Mouse (Mus musculus) spleen, postnatal 10 days (tissue): ENCODE results near the gene Coro2a.
"Not testable (repeated sequence)": the region's sequence is repeated elsewhere in the genome, so short reads cannot be mapped to it uniquely, and the experiment has no call there.

Experiments
- DNase-seq, 2 experiments: peaks; one replicate each; pipeline ENCODE4 v3.0.0; 2021 to 2022; ENCODE audit warnings: low spot score in 2 of 2

Coro2a gene

GRCm38 (mm10) chr4:46613618-46614017 is 11.6 kb upstream of the Coro2a start:
- DNase-seq, result no peak

- peak; percentile 80 to 88 for DNase-seq
Observed at GRCm38 (mm10) chr4:46611181-46611580, 9.2 kb upstream of the Coro2a start.

GRCm38 (mm10) chr4:46607601-46608000 is 5.6 kb upstream of the Coro2a start:
- no peak for DNase-seq

GRCm38 (mm10) chr4:46605451-46605850 is 3.4 kb upstream of the Coro2a start:
- DNase-seq, result no peak

- DNase-seq, result no peak
Observed at GRCm38 (mm10) chr4:46602704-46603103, 702 bp upstream of the Coro2a start.

- DNase-seq, result peak in 1 of 2 experiments; percentile 42
Observed at GRCm38 (mm10) chr4:46601258-46601843, 651 bp downstream of the Coro2a start.

GRCm38 (mm10) chr4:46600473-46601257 is 1.3 kb downstream of the Coro2a start:
- DNase-seq, result no peak

GRCm38 (mm10) chr4:46599609-46600008 is 2.4 kb downstream of the Coro2a start:
- not testable (repeated sequence) for DNase-seq

- peak in 1 of 2 experiments; percentile 25 for DNase-seq
Observed at GRCm38 (mm10) chr4:46598981-46599380, 3.0 kb downstream of the Coro2a start.

GRCm38 (mm10) chr4:46598111-46598510 is 3.9 kb downstream of the Coro2a start:
- DNase-seq, result peak in 1 of 2 experiments; percentile 22

- peak in 1 of 2 experiments; percentile 54 for DNase-seq
Observed at GRCm38 (mm10) chr4:46597286-46597961, 4.6 kb downstream of the Coro2a start.

- peak in 1 of 2 experiments; percentile 7 for DNase-seq
Observed at GRCm38 (mm10) chr4:46596398-46596797, 5.6 kb downstream of the Coro2a start.

- DNase-seq, result peak in 1 of 2 experiments; percentile 10
Observed at GRCm38 (mm10) chr4:46594131-46594530, 7.9 kb downstream of the Coro2a start.

GRCm38 (mm10) chr4:46593472-46593871 is 8.5 kb downstream of the Coro2a start:
- DNase-seq, result peak in 1 of 2 experiments; percentile 10

GRCm38 (mm10) chr4:46591833-46592520 is 10.0 kb downstream of the Coro2a start:
- peak in 1 of 2 experiments; percentile 15 for DNase-seq

- no peak for DNase-seq
Observed at GRCm38 (mm10) chr4:46590810-46591209, 11.2 kb downstream of the Coro2a start.

GRCm38 (mm10) chr4:46589946-46590684 is 11.9 kb downstream of the Coro2a start:
- DNase-seq, result peak in 1 of 2 experiments; percentile 9

- peak in 1 of 2 experiments; percentile 8 for DNase-seq
Observed at GRCm38 (mm10) chr4:46589151-46589550, 12.9 kb downstream of the Coro2a start.

- DNase-seq, result peak in 1 of 2 experiments; percentile 7
Observed at GRCm38 (mm10) chr4:46586473-46586872, 15.5 kb downstream of the Coro2a start.

- DNase-seq, result peak in 1 of 2 experiments; percentile 11
Observed at GRCm38 (mm10) chr4:46585811-46586190, 16.2 kb downstream of the Coro2a start.
